Mouse (Mus musculus) urinary bladder, postnatal 25 days (tissue): Measurements from ENCODE around the gene Fto.

Experiments used
- DNase-seq: peaks from one replicate; pipeline ENCODE4 v3.0.0; 2022; ENCODE audit warnings: low spot score

Fto gene

DNA sequence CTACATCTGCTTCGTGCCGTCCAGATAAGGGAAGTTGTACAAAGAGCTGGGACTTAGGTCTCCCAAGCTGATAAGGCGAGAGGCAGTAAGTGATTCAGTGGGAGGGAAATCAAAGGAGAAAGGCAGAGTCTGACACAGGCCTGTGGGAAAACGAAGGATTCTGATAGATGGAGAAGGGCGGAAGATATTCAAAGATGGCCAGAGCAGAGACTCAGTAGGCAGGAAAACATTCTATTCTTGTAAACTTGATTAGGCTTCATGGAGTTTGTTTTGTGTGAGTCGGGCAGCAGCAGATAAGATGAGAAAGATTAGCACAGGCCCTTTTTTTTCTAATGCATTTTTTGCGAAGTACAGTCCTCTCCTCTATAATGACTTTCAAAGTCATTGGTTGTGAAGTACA, 183.6 kb downstream of the Fto start:
- no peak for DNase-seq

DNA sequence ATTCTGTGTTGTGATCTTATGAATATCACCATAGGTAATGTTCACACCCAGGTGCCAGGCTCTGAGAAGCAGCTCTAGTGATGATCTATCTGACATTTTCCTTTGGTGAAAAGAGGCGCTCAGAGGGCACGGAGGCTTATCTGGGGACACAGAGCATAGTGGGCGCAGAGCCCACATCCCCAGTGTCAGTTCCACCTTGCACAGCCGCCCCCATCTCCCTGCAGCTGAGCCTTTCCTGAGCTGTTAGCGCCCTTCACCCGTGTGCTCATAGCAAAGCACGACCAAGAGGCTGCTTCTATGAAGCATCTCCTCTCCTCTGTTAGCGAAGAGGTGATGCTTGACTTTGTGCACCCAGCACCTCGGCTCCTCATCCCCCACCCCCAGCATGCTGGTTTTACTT, 185.3 kb downstream of the Fto start:
- DNase-seq, result no peak

DNA sequence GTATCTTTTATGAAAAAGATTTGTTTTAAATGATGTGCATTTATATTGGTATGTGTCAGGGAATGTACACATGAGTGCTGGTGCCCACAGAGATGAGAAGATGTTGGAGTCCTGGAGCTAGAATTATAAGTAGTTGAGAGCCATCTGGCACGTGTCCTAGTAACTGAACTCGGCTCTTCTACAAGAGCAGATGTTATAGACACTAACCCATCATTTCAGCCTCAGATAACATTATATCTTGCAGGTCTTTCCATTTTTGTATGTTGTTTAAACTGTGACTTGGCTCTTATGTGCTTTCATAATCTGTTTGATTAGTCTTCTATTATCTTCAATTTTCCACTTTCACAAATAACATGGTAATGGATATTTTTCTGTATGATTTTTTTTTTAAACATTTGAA, 186.0 kb downstream of the Fto start:
- no peak for DNase-seq

GRCm38 (mm10) chr8:91501960-91502600, 188.8 kb downstream of the Fto start:
- no peak for DNase-seq

GRCm38 (mm10) chr8:91502791-91503190, 189.5 kb downstream of the Fto start:
- no peak for DNase-seq

- no peak for DNase-seq
Observed at GRCm38 (mm10) chr8:91504360-91504759, 191.0 kb downstream of the Fto start.

- DNase-seq, result no peak
Observed at GRCm38 (mm10) chr8:91504891-91505290, 191.6 kb downstream of the Fto start.

GRCm38 (mm10) chr8:91505411-91505954, 192.2 kb downstream of the Fto start:
- no peak for DNase-seq

DNA sequence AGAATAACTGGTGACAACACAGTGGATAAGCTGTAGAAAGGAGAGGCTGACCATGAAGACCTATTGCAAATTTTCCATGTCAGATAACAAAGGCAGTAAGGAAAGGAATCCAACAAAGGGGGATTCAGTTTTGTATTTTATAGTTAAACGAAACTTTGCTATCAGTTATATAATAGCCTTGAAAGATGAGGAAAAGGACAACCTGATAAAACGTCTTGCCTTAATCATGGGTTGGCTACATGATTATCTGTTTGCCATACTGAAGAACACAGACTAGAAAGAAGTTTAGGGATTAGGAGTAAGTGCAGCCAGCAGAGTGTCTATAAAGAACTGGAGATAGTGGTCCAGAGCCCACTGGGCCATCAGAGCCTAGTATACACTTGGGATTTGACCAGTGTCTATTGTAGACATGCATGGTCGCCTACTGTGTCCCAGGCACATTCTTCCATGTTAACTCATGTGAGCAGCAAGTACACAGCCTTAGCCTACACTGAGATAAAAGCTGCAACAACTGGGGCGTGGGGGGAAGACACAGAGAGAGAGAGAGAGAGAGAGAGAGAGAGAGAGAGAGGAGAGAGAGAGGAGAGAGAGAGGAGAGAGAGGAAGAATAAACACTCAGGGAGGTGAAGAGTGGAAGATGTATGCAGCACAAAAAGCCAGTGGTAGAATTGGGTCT, 192.8 kb downstream of the Fto start:
- no peak for DNase-seq

DNA sequence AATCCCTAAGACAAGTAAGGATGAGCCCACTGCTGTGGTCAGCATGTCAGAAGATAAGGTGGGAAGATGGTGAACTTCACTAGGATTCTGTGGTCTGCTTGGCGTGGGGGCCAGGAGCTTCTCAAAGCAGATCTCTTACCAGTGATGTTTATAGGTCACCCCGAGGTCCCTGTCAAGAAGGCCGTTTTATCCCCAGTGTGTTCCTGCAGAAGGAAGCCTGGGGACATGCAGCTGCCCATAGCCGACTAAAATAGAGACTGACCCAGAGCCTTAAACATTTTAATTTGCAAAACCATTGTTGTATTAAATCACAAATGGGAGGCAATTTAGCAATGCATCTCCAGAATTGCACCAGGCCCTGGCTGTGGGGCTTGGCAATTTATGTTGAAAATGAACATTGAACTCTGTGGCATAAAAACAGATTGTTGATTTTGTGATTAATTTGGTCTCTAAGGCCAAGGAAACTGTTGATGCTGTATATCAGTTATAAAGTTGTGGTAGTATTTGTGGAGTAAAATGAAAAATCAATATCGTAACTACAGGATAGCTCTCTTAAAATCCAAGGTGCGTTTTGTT, 193.4 kb downstream of the Fto start:
- DNase-seq, result no peak

DNA sequence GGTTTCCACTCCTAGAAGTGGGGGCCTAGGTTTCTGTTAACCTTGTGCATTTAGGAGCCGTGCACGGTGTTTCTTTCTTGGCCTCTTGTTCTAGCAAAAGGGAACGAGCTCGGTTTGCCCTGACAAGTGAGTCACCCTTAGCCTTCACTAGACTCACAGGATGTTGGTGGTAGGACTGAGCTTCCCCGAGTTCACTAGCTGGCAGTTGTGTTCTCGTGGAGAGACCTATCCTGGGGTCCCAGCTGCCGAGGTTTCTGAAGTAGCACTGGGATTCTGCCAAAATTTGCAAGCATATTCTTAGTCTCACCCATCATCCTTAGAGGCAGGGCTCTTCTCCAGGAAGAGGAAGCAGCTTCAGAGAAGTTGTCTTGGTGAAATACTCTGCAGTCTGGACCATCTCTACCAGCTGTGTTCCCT, 194.4 kb downstream of the Fto start:
- no peak for DNase-seq

- DNase-seq, result no peak
Observed at GRCm38 (mm10) chr8:91508284-91508683, 195.0 kb downstream of the Fto start.

- no peak for DNase-seq
Observed at GRCm38 (mm10) chr8:91509206-91509899, 196.0 kb downstream of the Fto start.

GRCm38 (mm10) chr8:91509900-91510260, 196.6 kb downstream of the Fto start:
- no peak for DNase-seq

- DNase-seq, result no peak
Observed at GRCm38 (mm10) chr8:91510716-91511115, 197.4 kb downstream of the Fto start.

GRCm38 (mm10) chr8:91511943-91512342, 198.6 kb downstream of the Fto start:
- DNase-seq, result no peak

- DNase-seq, result no peak
Observed at GRCm38 (mm10) chr8:91514752-91515478, 201.6 kb downstream of the Fto start.

GRCm38 (mm10) chr8:91516422-91516821, 203.1 kb downstream of the Fto start:
- no peak for DNase-seq

DNA sequence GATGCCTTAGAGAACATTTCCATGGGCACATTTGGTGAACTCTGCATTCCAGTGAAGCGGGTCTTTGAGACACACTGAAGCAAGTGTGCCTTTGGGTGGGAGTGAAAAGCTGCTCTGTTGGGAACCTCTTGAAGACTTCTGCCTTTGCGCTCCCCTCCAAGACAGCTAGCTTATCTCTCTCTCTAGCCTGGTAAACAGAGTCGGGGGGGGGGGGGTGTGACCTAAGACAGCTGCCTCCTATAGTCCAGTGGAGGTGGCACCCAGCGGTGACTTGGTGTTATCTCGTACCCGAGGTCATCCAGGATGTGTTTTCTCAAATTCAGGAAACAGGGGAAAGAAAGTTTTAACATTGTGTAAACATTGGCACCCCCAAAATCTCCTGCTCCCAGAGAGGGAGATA, 204.8 kb downstream of the Fto start:
- DNase-seq, result no peak

GRCm38 (mm10) chr8:91522201-91522600, 208.9 kb downstream of the Fto start:
- no peak for DNase-seq

- DNase-seq, result no peak
Observed at GRCm38 (mm10) chr8:91524056-91524864, 210.9 kb downstream of the Fto start.
